Mouse (Mus musculus) heart, embryonic 12.5 days (tissue): Measurements from ENCODE around the gene Borcs5. TPM values are rescaled to one million over a fixed set of nuclear protein-coding genes. Genes with fewer than 3 reads are reported as not detected.

Source experiments
- ATAC-seq: fragments of 200-750 bp; cut with Nextera tagmentation; 2 replicates; pipeline ENCODE4 v1.8.0; 2017; ENCODE audit warnings: moderate TSS enrichment, moderate library complexity; ENCODE audit not compliant: insufficient number of reproducible peaks, low FRiP score
- H3K27ac ChIP-seq: fragments of 300-500 bp; sonication (generic); 2 replicates; pipeline ENCODE4 v1.5.1; 2016; ENCODE audit warnings: mild to moderate bottlenecking, moderate library complexity; ENCODE audit not compliant: poor library complexity, severe bottlenecking
- H3K27me3 ChIP-seq: fragments of 300-500 bp; sonication (generic); replicated peaks from 2 replicates; pipeline ENCODE4 v1.6.1; 2016; ENCODE audit warnings: mild to moderate bottlenecking, moderate library complexity
- H3K36me3 ChIP-seq: fragments of 300-500 bp; sonication (generic); 2 replicates; pipeline ENCODE4 v1.6.1; 2016; ENCODE audit warnings: mild to moderate bottlenecking, moderate library complexity
- H3K4me1 ChIP-seq: fragments of 300-500 bp; sonication (generic); replicated peaks from 2 replicates; pipeline ENCODE4 v1.6.1; 2016; ENCODE audit warnings: mild to moderate bottlenecking
- H3K4me2 ChIP-seq: fragments of 300-500 bp; sonication (generic); 2 replicates; pipeline ENCODE4 v1.6.1; 2016; ENCODE audit warnings: mild to moderate bottlenecking, moderate library complexity
- H3K4me3 ChIP-seq: fragments of 300-500 bp; sonication (generic); 2 replicates; pipeline ENCODE4 v1.5.1; 2016; ENCODE audit warnings: mild to moderate bottlenecking
- H3K9ac ChIP-seq: fragments of 300-500 bp; sonication (generic); 2 replicates; pipeline ENCODE4 v1.6.1; 2016; ENCODE audit warnings: mild to moderate bottlenecking, moderate library complexity
- H3K9me3 ChIP-seq: fragments of 300-500 bp; sonication (generic); replicated peaks from 2 replicates; pipeline ENCODE4 v1.6.1; 2016; ENCODE audit warnings: mild to moderate bottlenecking, moderate library complexity
- WGBS: fragments of 180-500 bp; shearing (Covaris S2); methylation state at CpG from one replicate; pipeline ENCODE4 v1.1.7; 2016; 5-methylcytosine and 5-hydroxymethylcytosine counted together
- polyA plus RNA-seq: library from polyadenylated mRNA; unstranded; fragments of >200 nt; fragmentation: Nextera tagmentation; extraction: Ambion mirVana; gene quantifications from 2 replicates; pipeline ENCODE4 v1.2.1, GENCODE M21; 2016

Gene Borcs5
- polyA plus RNA-seq, 1 experiment from 2014 or later, result 14.8 TPM

GRCm38 (mm10) chr6:134606949-134607746, 32.2 kb upstream of the Borcs5 start:
- Histone ChIP-seq H3K27me3 (0 out of 2 replicates have a peak, but pooled peaks cover 7% of the 10 kb centered on the region), H3K36me3 (peaks cover 6% of the 10 kb centered on the region; the same call in 1 of the 2 replicates), H3K4me2 (no peak overlapping the region), H3K4me3 (no peak overlapping the region), H3K9ac (no peak overlapping the region), H3K9me3 (no peaks in the 10 kb centered on the region), H3K27ac (no peak overlapping the region), H3K4me1 (peaks cover 6% of the 10 kb centered on the region)
- 53% methylated on average over 9 of the region's 9 CpGs for WGBS
- ATAC-seq, result no peak

GRCm38 (mm10) chr6:134610380-134610779, 28.9 kb upstream of the Borcs5 start:
- no peaks in the 10 kb centered on the region for H3K9me3 ChIP-seq
- no peak overlapping the region for H3K9ac ChIP-seq
- ATAC-seq, result no peak
- H3K27ac ChIP-seq, result no peak overlapping the region
- 79% methylated on average over 9 of the region's 9 CpGs for WGBS
- H3K4me2 ChIP-seq, result no peak overlapping the region
- peaks cover 6% of the 10 kb centered on the region; the same call in 1 of the 2 replicates for H3K36me3 ChIP-seq
- H3K27me3 ChIP-seq, result 0 out of 2 replicates have a peak, but pooled peaks cover 7% of the 10 kb centered on the region
- no peak overlapping the region for H3K4me3 ChIP-seq
- peaks cover 15% of the 10 kb centered on the region for H3K4me1 ChIP-seq

- Histone ChIP-seq H3K27ac (no peak overlapping the region), H3K36me3 (peaks cover 6% of the 10 kb centered on the region; the same call in 1 of the 2 replicates), H3K4me2 (no peak overlapping the region), H3K27me3 (0 out of 2 replicates have a peak, but pooled peaks cover 7% of the 10 kb centered on the region), H3K4me3 (no peak overlapping the region), H3K9me3 (no peaks in the 10 kb centered on the region), H3K4me1 (peaks cover 15% of the 10 kb centered on the region), H3K9ac (no peak overlapping the region)
- 58% methylated on average over 13 of the region's 13 CpGs for WGBS
- no peak for ATAC-seq
Measured at GRCm38 (mm10) chr6:134611896-134612295, 27.4 kb upstream of the Borcs5 start.

GRCm38 (mm10) chr6:134614322-134614721, 25.0 kb upstream of the Borcs5 start:
- H3K9ac ChIP-seq, result no peak overlapping the region
- peak; percentile 70 for ATAC-seq
- H3K36me3 ChIP-seq, result peaks cover 6% of the 10 kb centered on the region; the same call in 1 of the 2 replicates
- no peak overlapping the region for H3K27ac ChIP-seq
- 0 out of 2 replicates have a peak, but pooled peaks cover 7% of the 10 kb centered on the region for H3K27me3 ChIP-seq
- peak overlapping the region; percentile 47 for H3K4me2 ChIP-seq
- 53% methylated on average over 4 of the region's 4 CpGs for WGBS
- H3K4me3 ChIP-seq, result no peak overlapping the region
- peaks cover 15% of the 10 kb centered on the region for H3K4me1 ChIP-seq
- no peaks in the 10 kb centered on the region for H3K9me3 ChIP-seq

- H3K9ac ChIP-seq, result no peak overlapping the region
- H3K4me2 ChIP-seq, result peak overlapping the region; percentile 47
- WGBS, result 9% methylated on average over 16 of the region's 16 CpGs
- no peaks in the 10 kb centered on the region for H3K9me3 ChIP-seq
- H3K4me3 ChIP-seq, result no peak overlapping the region; the same call in 1 of the 2 replicates
- H3K27ac ChIP-seq, result no peak overlapping the region; the same call in 1 of the 2 replicates
- 0 out of 2 replicates have a peak, but pooled peaks cover 5% of the 10 kb centered on the region for H3K27me3 ChIP-seq
- ATAC-seq, result peak; percentile 85
- peaks cover 15% of the 10 kb centered on the region for H3K4me1 ChIP-seq
- peaks cover 4% of the 10 kb centered on the region; the same call in 1 of the 2 replicates for H3K36me3 ChIP-seq
Measured at GRCm38 (mm10) chr6:134614723-134615648, 24.3 kb upstream of the Borcs5 start.

- H3K27ac ChIP-seq, result no peak overlapping the region
- H3K9me3 ChIP-seq, result no peaks in the 10 kb centered on the region
- H3K4me3 ChIP-seq, result no peak overlapping the region
- H3K36me3 ChIP-seq, result no peaks in the 10 kb centered on the region
- no peak for ATAC-seq
- 46% methylated on average over 3 of the region's 3 CpGs for WGBS
- no peak overlapping the region for H3K9ac ChIP-seq
- peaks cover 9% of the 10 kb centered on the region for H3K4me1 ChIP-seq
- no peaks in the 10 kb centered on the region for H3K27me3 ChIP-seq
- H3K4me2 ChIP-seq, result no peak overlapping the region
Measured at GRCm38 (mm10) chr6:134617589-134617988, 21.7 kb upstream of the Borcs5 start.

GRCm38 (mm10) chr6:134620129-134620528, 19.2 kb upstream of the Borcs5 start:
- H3K4me1 ChIP-seq, result 0 out of 2 replicates have a peak, but pooled peaks cover 3% of the 10 kb centered on the region
- no peaks in the 10 kb centered on the region for H3K27me3 ChIP-seq
- no peaks in the 10 kb centered on the region for H3K9me3 ChIP-seq
- no peak overlapping the region for H3K27ac ChIP-seq
- no peak overlapping the region for H3K4me2 ChIP-seq
- no peak overlapping the region for H3K4me3 ChIP-seq
- no peak overlapping the region for H3K9ac ChIP-seq
- ATAC-seq, result no peak
- H3K36me3 ChIP-seq, result no peaks in the 10 kb centered on the region
- WGBS, result 65% methylated on average over 3 of the region's 3 CpGs

GRCm38 (mm10) chr6:134620846-134621551, 18.3 kb upstream of the Borcs5 start:
- 61% methylated on average over 6 of the region's 6 CpGs for WGBS

GRCm38 (mm10) chr6:134621552-134621949, 17.8 kb upstream of the Borcs5 start:
- no peaks in the 10 kb centered on the region for H3K9me3 ChIP-seq
- 0 out of 2 replicates have a peak, but pooled peaks cover 3% of the 10 kb centered on the region for H3K4me1 ChIP-seq
- no peaks in the 10 kb centered on the region for H3K27me3 ChIP-seq
- no peak overlapping the region for H3K9ac ChIP-seq
- H3K36me3 ChIP-seq, result no peaks in the 10 kb centered on the region
- WGBS, result 69% methylated on average over 14 of the region's 14 CpGs
- ATAC-seq, result no peak
- H3K4me2 ChIP-seq, result no peak overlapping the region
- no peak overlapping the region for H3K27ac ChIP-seq
- H3K4me3 ChIP-seq, result no peak overlapping the region

More at GRCm38 (mm10) chr6:134620846-134621551, 18.3 kb upstream of the Borcs5 start:
- Histone ChIP-seq H3K4me3 (no peak overlapping the region), H3K27me3 (no peaks in the 10 kb centered on the region), H3K9ac (no peak overlapping the region), H3K9me3 (no peaks in the 10 kb centered on the region), H3K4me2 (no peak overlapping the region), H3K4me1 (0 out of 2 replicates have a peak, but pooled peaks cover 3% of the 10 kb centered on the region), H3K27ac (no peak overlapping the region), H3K36me3 (no peaks in the 10 kb centered on the region)
- no peak for ATAC-seq

GRCm38 (mm10) chr6:134625431-134625830, 13.9 kb upstream of the Borcs5 start:
- Histone ChIP-seq H3K4me1 (0 out of 2 replicates have a peak, but pooled peaks cover 3% of the 10 kb centered on the region), H3K4me3 (no peak overlapping the region), H3K27ac (no peak overlapping the region), H3K9ac (no peak overlapping the region), H3K4me2 (no peak overlapping the region), H3K9me3 (no peaks in the 10 kb centered on the region), H3K36me3 (no peaks in the 10 kb centered on the region), H3K27me3 (no peaks in the 10 kb centered on the region)
- WGBS, result 63% methylated on average over 12 of the region's 12 CpGs
- ATAC-seq, result no peak
